Mouse (Mus musculus) right cerebral cortex, adult 18-20 months (tissue): ENCODE measurements at regions not wholly inside any gene's neighbourhood (a gene's known extent, or its start where the extent isn't known, plus 50 kb on each side); places are given as distances from the start of the nearest gene placed in this dataset.

Experiments used
- DNase-seq: peaks from one replicate; pipeline ENCODE4 v3.0.0; 2022; ENCODE audit warnings: mixed read lengths

GRCm38 (mm10) chr4:31525638-31526207, 438.2 kb upstream of the Map3k7 start:
- DNase-seq, result no peak

DNA sequence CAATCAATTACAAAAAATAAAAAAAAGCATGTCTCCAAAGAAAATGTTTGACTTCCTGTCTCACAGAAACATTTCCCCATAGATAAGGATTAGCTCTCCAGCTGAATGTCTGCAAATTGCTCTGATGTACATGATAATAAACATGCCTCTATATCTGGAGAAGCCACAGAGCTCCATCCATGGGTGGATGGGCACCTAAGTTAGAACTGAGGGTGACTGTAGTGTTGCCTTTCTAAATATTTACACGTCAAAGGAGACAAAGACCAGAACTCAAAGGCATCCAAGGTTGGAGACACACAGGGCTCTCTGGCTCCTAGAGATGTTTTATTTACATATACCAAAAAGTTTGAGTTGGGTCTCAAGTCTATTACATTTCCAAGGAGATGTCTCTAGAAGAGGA, 427.1 kb upstream of the Map3k7 start:
- DNase-seq, result no peak

DNA sequence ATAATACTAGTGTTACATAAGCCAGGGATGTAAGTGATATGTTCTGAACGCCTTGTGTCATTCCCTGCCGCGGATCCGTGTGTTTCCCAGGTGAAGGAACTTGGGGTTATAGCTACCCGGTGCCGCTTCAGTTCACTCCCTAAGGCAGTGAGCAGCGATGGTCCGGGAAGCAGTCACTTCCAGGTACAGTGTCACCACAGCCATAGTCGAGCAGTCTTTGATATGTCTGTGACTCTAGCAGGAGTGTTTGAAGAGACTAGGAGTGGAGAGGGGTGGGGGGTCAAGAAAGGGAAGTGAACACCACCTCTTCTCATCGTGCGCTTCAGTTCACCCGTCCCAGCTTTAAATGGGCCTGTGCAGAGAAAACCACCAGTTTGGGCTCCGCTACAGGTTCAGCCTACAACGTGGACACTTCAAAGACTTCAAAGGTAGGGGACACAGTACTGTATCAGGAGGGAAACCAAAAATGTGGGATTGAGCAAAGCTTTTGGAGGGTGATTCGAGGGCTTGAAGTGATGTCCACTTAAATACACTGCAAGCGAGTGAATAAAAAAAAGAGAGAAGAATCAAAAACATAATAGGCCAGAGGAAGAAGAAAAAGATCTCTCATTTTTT, 410.0 kb upstream of the Map3k7 start:
- no peak for DNase-seq

- DNase-seq, result no peak
Observed at GRCm38 (mm10) chr4:31555077-31555476, 408.8 kb upstream of the Map3k7 start.

DNA sequence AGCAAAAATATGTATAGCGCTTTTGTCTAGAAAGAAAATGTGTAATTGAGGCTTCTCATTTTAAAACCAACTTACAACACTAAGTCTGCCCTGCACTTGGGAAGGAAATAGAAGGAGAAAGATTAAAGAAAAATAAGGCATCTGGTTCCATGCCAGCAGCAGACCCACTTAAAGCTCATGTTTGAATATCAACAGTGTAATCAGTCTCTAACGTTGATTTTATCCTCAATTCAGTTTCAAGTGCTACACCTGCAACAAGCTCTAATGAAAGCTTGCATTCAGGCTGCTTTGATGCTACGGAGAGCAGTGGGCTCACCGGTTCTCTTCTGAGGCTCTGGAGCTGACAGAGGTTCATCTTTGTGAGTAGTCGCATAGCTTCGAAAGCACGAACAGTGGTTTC, 406.6 kb upstream of the Map3k7 start:
- DNase-seq, result no peak

GRCm38 (mm10) chr4:31560305-31560704, 403.6 kb upstream of the Map3k7 start:
- no peak for DNase-seq

- DNase-seq, result no peak
Observed at GRCm38 (mm10) chr4:31561183-31561582, 402.7 kb upstream of the Map3k7 start.

GRCm38 (mm10) chr4:31561823-31562222, 402.1 kb upstream of the Map3k7 start:
- peak; percentile 37 for DNase-seq

DNA sequence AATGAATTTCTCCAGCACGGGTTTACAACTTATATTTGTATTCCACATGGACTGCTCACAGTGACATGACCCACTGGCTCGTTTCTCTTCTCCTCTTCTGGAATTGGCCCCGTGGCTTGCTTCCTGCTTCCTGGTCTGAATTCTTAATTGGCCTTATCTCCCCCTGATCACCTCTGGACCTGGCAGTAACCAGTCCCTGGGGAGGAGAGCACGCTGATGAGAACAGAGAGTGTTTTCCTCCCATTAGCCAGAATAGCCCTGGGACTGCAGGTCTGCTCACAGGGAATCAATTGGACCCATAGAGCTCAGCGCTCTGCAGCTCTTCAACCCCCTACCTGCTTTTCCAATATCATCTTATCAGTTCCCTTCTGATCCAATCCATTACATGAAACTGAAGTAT, 397.7 kb upstream of the Map3k7 start:
- DNase-seq, result no peak

- no peak for DNase-seq
Observed at GRCm38 (mm10) chr4:31566834-31567233, 397.1 kb upstream of the Map3k7 start.

GRCm38 (mm10) chr4:31569687-31570086, 394.2 kb upstream of the Map3k7 start:
- no peak for DNase-seq

- DNase-seq, result no peak
Observed at GRCm38 (mm10) chr4:31576982-31577579, 386.8 kb upstream of the Map3k7 start.

DNA sequence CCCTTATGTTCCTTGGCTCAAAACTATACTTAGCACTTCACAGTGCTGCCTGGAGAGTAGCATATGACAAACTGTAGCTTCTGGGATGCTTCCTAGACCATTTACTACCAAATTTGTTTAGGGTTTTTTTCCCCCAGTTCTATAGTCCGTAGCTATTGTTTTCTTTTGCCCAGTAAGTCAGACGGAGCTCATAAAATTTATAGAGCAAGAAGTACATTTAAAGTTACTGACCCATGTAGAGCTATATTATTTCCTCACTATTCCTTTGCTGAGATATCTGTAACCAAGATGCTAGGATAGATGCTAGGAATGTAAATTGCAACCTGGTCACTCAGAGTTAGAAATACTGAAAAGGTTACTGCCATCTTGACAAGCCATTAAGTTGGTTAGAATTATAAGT, 380.4 kb upstream of the Map3k7 start:
- no peak for DNase-seq

GRCm38 (mm10) chr4:31584171-31584570, 379.7 kb upstream of the Map3k7 start:
- peak; percentile 27 for DNase-seq

DNA sequence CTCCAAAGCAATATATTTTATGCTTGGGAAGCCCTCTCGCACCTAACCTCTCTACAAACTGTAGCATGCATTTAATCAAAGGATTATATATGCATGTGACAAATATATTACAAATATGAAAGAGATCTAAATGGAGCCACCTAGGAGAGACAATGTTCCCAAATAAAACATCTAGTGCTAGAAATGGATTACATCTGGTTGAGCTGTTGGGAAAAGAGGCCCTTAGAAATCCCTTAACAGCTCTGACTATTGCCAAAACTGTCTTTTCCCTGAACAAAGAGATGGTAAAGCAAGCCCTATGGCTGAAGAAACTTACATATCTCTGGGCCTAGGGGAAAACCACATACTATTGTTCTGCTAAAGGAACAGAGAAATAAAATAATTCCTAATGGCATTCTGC, 369.8 kb upstream of the Map3k7 start:
- no peak for DNase-seq

DNA sequence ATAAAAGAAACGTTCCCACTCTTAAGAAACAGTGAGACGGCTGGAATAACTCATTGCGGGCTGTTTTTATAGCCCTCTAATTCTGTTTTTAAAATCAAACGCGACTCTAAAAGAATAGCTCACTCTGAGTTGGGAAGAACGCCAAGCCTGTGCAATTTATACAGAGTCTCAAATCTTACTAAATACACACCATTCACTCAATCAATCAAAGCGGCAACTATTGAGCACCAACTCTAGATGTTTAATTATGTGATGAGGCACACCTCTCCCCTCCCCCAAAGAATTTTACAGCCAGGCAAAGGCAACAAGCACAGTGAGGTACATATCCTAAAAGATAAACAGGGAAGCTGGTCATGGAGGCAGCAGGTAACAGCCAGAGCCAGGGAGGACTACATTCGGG, 362.4 kb upstream of the Map3k7 start:
- no peak for DNase-seq

GRCm38 (mm10) chr4:31603776-31604175, 360.1 kb upstream of the Map3k7 start:
- DNase-seq, result no peak

- DNase-seq, result peak; percentile 52
Observed at GRCm38 (mm10) chr4:31608811-31609210, 355.1 kb upstream of the Map3k7 start.

DNA sequence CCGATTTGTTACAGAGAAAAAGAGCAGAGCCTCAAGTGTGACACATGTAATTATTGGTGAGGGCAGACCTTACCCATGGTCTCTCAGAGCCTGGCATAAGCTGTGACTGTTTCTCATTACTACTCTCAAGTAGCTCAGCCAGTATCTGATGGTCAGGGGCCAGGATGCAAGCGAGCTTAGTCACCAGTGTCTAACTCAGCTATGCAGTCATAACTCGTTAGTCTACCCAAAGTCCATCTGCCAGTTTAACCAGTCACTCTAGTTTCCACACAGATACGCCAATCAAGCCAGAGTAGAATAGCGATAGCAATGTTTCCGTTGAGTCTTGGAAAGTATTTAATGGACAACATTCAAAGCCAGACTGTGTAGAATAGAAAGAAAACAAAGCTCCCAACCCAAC, 354.3 kb upstream of the Map3k7 start:
- no peak for DNase-seq

DNA sequence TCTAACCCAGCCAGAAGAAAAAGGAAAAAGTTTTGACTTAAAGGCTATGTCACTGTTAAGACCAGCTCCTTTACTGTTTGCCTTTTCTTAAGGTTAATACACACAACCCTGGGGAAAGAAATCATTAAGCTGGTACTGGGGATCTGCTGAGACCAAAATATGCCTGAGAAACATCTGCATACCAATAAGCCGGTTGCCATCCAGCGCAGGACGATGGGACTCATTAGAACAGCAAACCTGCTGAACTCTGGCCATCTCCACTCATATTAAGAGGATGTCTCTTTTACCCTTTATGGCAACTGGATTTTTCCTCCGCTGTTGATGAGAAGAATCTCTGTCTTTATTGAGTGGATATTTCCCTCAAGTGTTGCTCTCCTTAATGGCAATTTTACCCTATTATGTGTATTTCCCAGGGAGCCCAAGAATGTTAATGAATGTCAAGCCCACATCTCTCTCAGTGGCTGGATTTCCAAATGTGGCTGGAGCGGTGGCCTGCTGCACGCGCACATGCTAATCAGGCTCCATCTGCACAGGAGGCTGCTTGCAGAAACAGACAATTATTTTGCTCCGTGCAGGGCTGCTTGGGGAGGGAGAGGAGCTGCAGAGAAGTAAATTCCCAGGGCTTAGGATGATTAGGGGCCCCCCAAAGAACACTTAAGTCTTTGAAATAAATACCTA, 351.6 kb upstream of the Map3k7 start:
- DNase-seq, result no peak

- DNase-seq, result no peak
Observed at GRCm38 (mm10) chr4:31612825-31613514, 350.9 kb upstream of the Map3k7 start.

DNA sequence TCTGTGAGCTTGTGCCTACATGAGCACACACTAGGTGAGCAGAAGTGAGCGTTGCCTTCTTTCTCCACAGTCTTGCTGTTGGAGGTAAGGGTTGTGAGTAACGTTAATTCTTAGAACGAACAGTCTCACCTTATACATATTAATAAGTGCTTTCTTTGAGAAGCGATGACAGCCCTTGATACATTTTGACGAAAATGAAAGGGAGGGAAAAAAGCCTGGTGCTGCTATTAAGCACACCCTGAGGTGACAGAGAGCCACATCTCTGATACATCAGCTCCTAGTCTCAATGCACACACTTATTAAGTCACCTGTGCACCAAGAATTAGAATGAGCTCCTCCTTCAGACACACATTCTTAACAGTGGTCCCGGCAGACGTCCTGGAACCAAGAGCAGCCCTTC, 346.3 kb upstream of the Map3k7 start:
- no peak for DNase-seq

DNA sequence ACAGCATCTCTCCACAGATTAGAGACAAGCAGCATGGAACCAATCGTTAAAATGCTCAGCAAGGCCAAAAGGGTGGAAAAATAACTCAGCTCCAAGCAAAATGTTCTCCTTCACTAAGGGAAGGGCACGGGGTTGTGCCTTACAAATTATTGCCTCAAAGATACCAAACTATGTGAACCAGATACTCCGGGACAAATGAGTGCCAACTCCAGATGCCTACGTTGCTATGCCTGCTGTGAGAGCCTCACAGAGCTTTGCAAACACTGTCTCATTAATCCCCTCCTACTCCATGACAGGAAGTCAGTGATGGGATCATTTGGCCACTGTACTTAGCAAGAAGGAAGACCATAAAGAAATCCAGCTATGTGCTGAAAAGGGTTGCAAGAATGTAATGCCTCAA, 345.9 kb upstream of the Map3k7 start:
- no peak for DNase-seq

DNA sequence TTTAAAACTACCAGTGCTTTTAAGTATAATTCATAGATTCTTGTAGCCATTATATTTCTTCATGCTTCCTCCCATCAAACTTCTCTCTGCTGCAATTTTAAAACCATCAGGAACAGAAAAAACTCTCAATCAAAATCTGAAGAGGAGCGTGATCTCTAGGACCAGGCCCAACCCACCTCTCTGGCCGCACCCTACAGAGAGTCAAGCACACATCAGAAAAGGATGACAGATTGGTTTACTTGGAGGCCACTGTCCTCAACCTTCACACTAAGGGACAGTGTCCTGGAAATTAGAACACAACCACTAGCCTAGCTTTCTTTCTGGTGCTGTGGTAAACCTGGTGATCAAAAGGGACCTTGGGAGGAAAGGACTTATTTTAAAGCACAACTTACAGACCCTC, 342.7 kb upstream of the Map3k7 start:
- no peak for DNase-seq
